Mouse (Mus musculus): ENCODE data around the gene Antxr1. TPM values are rescaled to one million over a fixed set of nuclear protein-coding genes. Genes with fewer than 3 reads are reported as not detected.

The Antxr1 gene
- polyA plus RNA-seq, 1 experiment from 2014 or later: 2.8 TPM

DNA sequence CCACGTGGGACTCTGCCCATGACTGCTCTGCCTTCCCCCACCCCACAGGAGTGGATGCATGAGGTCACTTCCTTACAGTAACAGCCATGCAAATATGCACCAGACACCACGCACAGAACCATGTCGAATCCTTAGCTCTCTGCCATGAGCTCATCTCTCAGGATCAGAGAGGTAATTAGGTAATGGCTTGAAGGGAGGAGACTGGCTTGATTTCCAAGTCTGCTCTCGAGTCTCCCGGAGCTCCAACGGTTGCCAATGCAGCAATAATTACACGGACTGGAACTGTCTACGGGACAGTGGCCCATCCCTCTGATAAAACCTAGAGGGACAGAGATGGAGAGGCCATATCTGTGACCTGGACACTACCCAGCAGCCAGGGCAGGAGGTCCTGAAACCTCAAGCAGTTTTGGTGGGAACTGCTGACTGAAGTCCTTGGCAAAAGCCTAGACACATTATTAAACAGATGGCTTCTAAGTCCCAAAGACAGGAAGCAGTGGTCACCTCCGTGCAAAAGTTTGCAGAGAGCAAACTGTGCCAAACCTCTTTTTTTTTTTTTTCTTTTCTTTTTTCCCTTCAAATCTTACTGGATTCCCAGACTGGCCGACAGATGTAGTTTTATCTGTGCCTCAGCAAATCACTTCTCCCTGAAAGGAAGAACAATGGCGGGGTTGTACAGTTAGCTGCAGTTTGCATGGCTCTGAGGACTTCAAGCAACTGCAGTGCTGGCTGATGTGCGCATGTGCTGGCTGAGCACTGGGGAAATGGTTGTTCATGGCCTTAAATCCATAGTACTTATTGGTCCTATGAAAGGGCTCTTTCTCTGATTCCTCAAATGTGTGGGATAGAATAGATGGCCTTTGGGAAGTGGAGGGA is 174.0 kb downstream of the Antxr1 start:
- Histone ChIP-seq H3K36me3 (no peaks in the 10 kb centered on the region), H3K4me1 (replicated peaks) (peaks cover 8% of the 10 kb centered on the region; the same call in 1 of the 2 replicates), H3K9me3 (no peaks in the 10 kb centered on the region), H3K27ac (no peak overlapping the region), H3K27me3 (ENCODE audit: insufficient read depth, poor library complexity, severe bottlenecking) (no peaks in the 10 kb centered on the region), H3K4me3 (no peak overlapping the region)
- 86% methylated on average over 12 of the region's 12 CpGs for WGBS
- no peak for DNase-seq (ENCODE audit: low spot score)

DNA sequence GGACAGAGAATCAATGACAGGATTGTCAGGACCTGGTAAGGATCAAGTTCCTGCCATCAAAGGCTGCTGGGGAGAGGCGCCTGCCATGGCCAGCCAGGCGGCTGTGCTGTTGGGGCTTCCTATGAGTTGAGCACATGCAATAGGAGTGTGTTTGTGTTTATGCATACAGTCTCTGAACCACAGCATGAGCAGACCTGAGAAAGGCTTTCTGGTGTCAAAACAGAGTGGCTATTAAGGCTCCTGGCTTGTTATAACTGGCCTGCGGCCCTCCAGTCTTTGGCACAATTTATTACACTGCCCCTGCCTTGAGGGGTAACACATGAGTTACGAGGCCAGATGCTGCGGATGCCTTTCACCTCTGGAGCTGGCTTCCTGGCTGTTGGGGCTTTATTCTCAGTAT is 175.4 kb downstream of the Antxr1 start:
- DNase-seq (ENCODE audit: low spot score): no peak
- no peaks in the 10 kb centered on the region for H3K27me3 ChIP-seq (ENCODE audit: insufficient read depth, poor library complexity, severe bottlenecking)
- WGBS: 87% methylated on average over 5 of the region's 5 CpGs
- H3K27ac ChIP-seq: no peak overlapping the region
- no peaks in the 10 kb centered on the region for H3K36me3 ChIP-seq
- H3K4me3 ChIP-seq: no peak overlapping the region
- H3K9me3 ChIP-seq: no peaks in the 10 kb centered on the region
- peaks cover 8% of the 10 kb centered on the region; the same call in 1 of the 2 replicates for H3K4me1 ChIP-seq (replicated peaks)

DNA sequence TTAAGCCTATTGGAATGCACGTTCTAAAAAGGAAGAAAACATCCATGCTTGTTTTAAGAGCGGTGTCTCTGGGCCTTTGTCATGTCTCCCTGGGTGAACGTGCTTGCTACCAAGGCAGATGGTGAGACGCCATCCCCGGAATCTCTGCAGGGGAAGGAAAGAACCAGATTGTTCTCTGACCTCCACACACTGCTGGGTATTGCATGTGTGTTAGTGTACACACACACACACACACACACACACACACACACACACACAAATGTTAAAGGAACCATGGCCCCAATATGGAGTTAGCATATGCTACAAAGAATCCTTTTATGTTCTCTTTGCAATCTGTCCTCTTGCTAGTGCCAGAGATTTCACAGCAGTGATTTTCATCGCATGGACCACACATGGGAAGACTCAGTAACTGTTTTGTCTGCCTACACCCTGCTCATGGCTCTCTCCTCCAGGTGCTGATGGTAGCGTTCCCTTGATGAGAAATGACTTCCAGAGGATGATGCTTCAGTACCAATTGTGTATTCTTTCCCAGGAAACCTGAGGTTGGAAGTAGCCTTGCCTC is 177.5 kb downstream of the Antxr1 start:
- Histone ChIP-seq H3K27me3 (ENCODE audit: insufficient read depth, poor library complexity, severe bottlenecking) (no peaks in the 10 kb centered on the region), H3K36me3 (no peaks in the 10 kb centered on the region), H3K4me3 (no peak overlapping the region), H3K9me3 (no peaks in the 10 kb centered on the region), H3K27ac (no peak overlapping the region), H3K4me1 (replicated peaks) (peaks cover 8% of the 10 kb centered on the region; the same call in 1 of the 2 replicates)
- WGBS: 84% methylated on average over 7 of the region's 7 CpGs
- no peak for DNase-seq (ENCODE audit: low spot score)

DNA sequence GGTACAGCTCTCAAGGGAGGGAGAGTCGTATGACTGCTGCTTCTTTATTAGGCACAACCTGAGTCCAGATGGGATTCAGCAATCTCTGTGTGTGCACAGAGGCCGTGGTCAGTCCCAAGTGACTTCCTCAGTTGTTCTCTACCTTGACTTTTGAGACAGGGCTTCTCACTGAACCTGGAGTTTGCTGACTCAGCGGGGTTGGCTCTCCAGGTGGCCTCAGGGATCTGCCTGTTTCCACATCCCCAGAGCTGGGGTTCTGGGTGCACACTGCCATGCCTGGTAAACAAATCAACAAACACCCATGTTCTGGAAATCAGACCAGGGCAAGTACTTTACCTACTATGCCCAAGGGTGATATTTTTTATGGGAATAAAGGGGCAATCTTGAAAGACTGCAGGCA is 181.8 kb downstream of the Antxr1 start:
- Histone ChIP-seq H3K4me3 (no peak overlapping the region), H3K27ac (no peak overlapping the region), H3K9me3 (no peaks in the 10 kb centered on the region), H3K4me1 (replicated peaks) (peaks cover 9% of the 10 kb centered on the region; the same call in 1 of the 2 replicates), H3K27me3 (ENCODE audit: insufficient read depth, poor library complexity, severe bottlenecking) (no peaks in the 10 kb centered on the region), H3K36me3 (no peaks in the 10 kb centered on the region)
- WGBS: 88% methylated on average over 3 of the region's 3 CpGs
- DNase-seq (ENCODE audit: low spot score): no peak

DNA sequence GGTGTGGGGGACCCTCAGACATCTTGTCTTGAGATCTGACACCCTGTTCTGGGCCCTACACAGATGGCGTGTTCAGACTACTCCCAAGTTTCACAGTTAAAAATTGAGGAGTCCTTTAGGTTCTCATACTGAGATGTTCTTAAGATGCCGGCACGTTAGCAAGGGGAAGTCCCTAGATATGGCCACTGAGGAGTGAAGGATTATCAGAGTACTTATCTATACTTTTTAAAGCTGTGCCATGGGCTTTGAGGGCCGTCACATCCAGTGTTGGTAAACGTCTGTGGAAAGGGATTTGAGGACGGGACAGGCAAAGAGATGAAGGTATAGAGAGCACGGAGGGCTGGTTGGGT is 182.4 kb downstream of the Antxr1 start:
- no peak for DNase-seq (ENCODE audit: low spot score)
- Histone ChIP-seq H3K4me1 (replicated peaks) (peaks cover 9% of the 10 kb centered on the region; the same call in 1 of the 2 replicates), H3K9me3 (no peaks in the 10 kb centered on the region), H3K27ac (peak overlapping the region; percentile 12; the same call in 1 of the 2 replicates), H3K4me3 (no peak overlapping the region), H3K27me3 (ENCODE audit: insufficient read depth, poor library complexity, severe bottlenecking) (no peaks in the 10 kb centered on the region), H3K36me3 (no peaks in the 10 kb centered on the region)
- WGBS: 86% methylated on average over 7 of the region's 7 CpGs

DNA sequence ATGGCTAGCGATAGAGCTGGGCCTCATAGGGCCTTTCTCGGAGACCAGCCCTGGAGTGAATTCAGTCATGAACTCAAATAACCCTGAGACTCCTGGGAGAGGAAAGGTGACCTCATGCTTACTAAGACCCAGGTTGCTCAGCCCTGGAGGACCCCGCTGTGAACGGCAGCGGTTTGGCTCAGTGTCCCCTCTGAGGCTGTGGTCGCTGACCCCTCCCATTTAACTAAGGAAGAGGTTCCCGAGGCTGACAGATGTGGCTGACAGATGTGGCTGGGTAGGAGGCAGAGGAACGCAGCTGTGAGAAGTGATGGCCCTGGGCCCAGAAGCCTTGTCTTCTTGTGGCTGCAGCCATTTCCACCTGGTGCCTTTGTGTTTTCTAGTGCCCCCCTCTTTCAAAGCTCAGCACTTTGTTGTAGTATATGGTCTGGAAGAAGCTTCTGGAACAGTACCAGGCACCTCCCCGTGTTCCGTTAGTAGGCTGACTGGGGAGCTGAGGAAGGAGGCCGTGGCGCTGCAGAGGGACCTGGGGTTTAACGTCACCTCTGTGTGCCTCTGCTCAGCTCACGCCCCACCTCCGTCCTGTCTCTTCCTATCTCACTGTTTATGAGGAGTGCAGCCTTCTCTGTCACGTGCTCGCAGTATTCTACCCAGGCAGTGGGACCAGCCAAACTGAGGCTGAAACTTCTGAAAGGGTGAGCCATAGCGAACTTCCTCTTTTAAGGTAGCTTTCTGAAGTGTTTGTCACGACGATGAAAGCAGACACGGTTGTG is 183.0 kb downstream of the Antxr1 start:
- Histone ChIP-seq H3K27ac (peak overlapping the region; percentile 12; the same call in 1 of the 2 replicates), H3K27me3 (ENCODE audit: insufficient read depth, poor library complexity, severe bottlenecking) (no peaks in the 10 kb centered on the region), H3K36me3 (no peaks in the 10 kb centered on the region), H3K9me3 (no peaks in the 10 kb centered on the region), H3K4me1 (replicated peaks) (peaks cover 9% of the 10 kb centered on the region; the same call in 1 of the 2 replicates), H3K4me3 (no peak overlapping the region)
- DNase-seq (ENCODE audit: low spot score): no peak
- 81% methylated on average over 21 of the region's 21 CpGs for WGBS

DNA sequence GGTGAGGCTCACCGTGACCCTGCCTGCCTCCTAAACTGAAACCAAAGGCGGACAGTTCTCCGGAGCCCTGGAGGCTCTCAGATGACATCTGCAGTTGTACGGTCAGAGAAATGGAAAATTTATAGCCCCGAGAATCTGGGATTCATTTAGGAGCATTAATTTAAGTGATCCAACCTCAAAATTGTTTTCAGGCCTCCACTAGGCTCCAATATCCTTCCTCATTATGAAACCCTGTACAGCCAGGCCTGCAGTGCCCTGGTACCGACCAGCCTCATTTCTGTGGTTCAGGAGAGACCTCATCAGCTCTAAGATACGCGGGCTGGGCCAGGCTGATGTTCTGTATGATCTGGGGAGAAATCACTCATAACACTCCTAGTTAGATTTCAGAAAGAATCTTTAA is 184.2 kb downstream of the Antxr1 start:
- Histone ChIP-seq H3K9me3 (no peaks in the 10 kb centered on the region), H3K4me3 (no peak overlapping the region), H3K4me1 (replicated peaks) (peaks cover 9% of the 10 kb centered on the region; the same call in 1 of the 2 replicates), H3K27me3 (ENCODE audit: insufficient read depth, poor library complexity, severe bottlenecking) (no peaks in the 10 kb centered on the region), H3K27ac (no peak overlapping the region), H3K36me3 (no peaks in the 10 kb centered on the region)
- 84% methylated on average over 8 of the region's 8 CpGs for WGBS
- no peak for DNase-seq (ENCODE audit: low spot score)

DNA sequence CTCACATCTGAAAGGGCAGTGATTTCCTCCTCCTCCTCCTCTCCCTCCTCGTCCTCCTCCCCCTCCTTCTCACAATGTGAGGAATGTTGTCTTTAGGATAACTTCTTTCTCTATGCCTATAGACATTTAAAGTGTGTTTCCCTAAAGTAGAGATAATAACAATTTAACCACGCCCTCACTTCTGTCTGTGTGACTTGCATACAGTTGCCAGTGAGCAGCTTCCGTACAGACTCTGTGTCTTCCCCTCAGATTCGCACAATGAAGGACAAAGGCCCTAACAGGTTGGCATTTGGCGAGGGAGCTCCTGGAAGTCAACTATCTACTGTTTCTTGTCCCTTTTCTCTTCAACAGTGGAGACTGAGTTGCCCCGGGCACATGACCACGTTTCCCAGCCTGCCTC is 185.2 kb downstream of the Antxr1 start:
- Histone ChIP-seq H3K4me3 (no peak overlapping the region), H3K27me3 (ENCODE audit: insufficient read depth, poor library complexity, severe bottlenecking) (no peaks in the 10 kb centered on the region), H3K36me3 (no peaks in the 10 kb centered on the region), H3K4me1 (replicated peaks) (peaks cover 9% of the 10 kb centered on the region; the same call in 1 of the 2 replicates), H3K9me3 (no peaks in the 10 kb centered on the region), H3K27ac (no peak overlapping the region)
- no peak for DNase-seq (ENCODE audit: low spot score)
- 85% methylated on average over 7 of the region's 7 CpGs for WGBS

DNA sequence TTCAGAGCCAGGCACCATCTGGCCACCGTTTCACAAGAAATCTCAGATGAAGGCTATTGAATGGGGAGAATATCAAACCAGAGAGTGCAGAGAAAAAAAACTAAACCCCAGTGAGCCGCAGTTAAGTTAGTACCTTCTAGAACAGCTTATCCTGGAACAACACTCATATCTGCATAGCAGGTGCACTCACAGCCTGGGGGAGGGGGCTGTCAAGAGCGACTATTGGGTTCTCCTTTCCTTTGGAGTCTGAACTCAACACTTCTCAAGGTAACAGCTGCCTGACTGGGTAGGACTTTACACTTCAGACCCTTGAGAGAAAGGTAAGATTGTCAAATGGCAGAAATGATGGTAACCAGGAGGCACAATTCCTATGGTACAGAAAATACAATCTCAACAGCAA is 187.7 kb downstream of the Antxr1 start:
- 80% methylated on average over 3 of the region's 3 CpGs for WGBS
- no peaks in the 10 kb centered on the region for H3K27me3 ChIP-seq (ENCODE audit: insufficient read depth, poor library complexity, severe bottlenecking)
- no peaks in the 10 kb centered on the region for H3K9me3 ChIP-seq
- DNase-seq (ENCODE audit: low spot score): no peak
- H3K27ac ChIP-seq: no peak overlapping the region
- H3K36me3 ChIP-seq: no peaks in the 10 kb centered on the region
- peaks cover 9% of the 10 kb centered on the region; the same call in 1 of the 2 replicates for H3K4me1 ChIP-seq (replicated peaks)
- H3K4me3 ChIP-seq: no peak overlapping the region

DNA sequence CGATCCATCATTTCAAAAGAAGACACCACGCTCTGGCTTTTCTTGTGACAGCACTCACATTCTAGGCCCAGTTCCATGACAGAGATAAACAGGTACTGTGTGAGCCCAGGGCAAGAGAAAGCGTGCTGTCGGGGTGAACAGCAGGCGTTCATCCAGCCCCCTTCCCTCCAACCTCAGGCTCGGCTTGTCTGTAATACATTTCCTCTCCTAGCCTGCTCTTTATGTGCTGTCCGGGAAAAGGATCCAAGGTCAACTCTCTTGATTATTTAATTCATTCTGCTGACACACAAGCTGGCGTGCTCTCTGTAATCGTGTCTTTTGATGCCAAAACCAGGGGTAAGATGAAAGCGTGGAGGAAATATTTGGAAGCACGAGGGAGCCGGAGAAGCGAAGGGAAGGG is 192.0 kb downstream of the Antxr1 start:
- WGBS: 76% methylated on average over 13 of the region's 13 CpGs
- H3K4me3 ChIP-seq: no peak overlapping the region
- H3K36me3 ChIP-seq: no peaks in the 10 kb centered on the region
- H3K27ac ChIP-seq: no peak overlapping the region
- H3K27me3 ChIP-seq (ENCODE audit: insufficient read depth, poor library complexity, severe bottlenecking): no peaks in the 10 kb centered on the region
- no peak for DNase-seq (ENCODE audit: low spot score)
- H3K4me1 ChIP-seq (replicated peaks): no peaks in the 10 kb centered on the region
- H3K9me3 ChIP-seq: no peaks in the 10 kb centered on the region

DNA sequence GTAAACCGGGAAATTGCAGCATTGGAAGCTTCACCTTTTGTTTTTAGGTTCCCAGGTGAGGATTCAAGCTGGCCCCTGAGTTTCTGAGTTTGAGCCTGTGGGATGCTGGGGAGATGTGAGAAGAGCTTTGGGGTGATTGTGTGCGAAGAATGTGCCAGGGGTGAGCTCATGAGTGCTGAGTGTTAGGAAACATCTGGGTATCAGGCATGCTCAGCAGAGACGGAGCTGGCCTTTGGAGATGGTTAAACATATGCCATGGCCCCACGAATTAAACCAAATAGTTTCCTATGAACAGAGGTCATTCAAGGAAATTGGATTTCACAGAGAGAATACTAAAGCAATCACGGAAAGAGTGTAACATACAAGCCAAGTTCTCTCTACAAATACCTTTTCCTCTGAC is 193.4 kb downstream of the Antxr1 start:
- Histone ChIP-seq H3K27me3 (ENCODE audit: insufficient read depth, poor library complexity, severe bottlenecking) (no peaks in the 10 kb centered on the region), H3K4me3 (no peak overlapping the region), H3K4me1 (replicated peaks) (no peaks in the 10 kb centered on the region), H3K27ac (no peak overlapping the region), H3K36me3 (no peaks in the 10 kb centered on the region), H3K9me3 (no peaks in the 10 kb centered on the region)
- no peak for DNase-seq (ENCODE audit: low spot score)
- WGBS: 83% methylated on average over 5 of the region's 5 CpGs

DNA sequence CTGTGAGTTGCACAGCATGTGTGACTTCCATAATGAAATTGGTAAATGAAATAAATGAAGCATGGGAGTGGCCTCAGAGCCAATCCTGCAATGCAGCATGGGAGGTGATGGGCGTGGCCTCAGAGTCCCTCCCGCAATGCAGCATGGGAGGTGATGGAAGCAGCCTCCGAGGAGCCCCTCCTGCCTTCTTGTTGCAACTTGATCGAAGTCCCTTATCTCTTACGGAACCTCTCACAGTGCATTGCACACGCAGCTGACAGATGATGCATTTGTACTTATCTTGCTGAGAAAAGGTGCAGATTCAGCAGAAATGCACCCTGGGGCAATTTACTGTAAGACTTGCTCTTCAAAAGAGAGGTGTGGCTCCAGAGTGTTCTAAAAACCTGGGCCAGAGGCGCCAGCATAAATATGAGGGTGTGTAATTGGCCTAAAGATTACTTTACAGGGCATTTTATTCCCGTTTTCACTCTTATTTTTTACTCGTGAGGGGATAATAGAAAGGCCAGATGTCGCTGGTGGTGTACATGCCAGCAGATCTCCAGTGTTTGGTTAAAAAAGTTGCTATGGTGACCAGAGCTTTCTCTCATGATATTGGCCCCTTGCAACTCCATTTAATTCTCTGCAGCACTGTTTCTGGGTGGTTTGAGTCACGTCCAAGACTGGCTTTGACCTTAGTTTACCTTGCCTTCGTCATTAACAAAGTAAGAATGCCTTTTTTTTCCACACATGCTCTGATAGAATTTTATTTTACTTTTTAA is 195.6 kb downstream of the Antxr1 start:
- no peak for DNase-seq (ENCODE audit: low spot score)
- Histone ChIP-seq H3K27me3 (ENCODE audit: insufficient read depth, poor library complexity, severe bottlenecking) (no peaks in the 10 kb centered on the region), H3K4me3 (no peak overlapping the region), H3K27ac (no peak overlapping the region), H3K4me1 (replicated peaks) (no peaks in the 10 kb centered on the region), H3K9me3 (no peaks in the 10 kb centered on the region), H3K36me3 (peaks cover 15% of the 10 kb centered on the region)
- 85% methylated on average over 12 of the region's 12 CpGs for WGBS

Data from hindbrain, embryonic 10.5 days (tissue).